Mouse (Mus musculus): ENCODE measurements around the gene Myof.

The Myof gene

GRCm38 (mm10) chr19:37934640-37935039, 108.7 kb downstream of the Myof start:
- DNase-seq = no peak

GRCm38 (mm10) chr19:37932198-37932597, 111.2 kb downstream of the Myof start:
- peak in 1 of 2 experiments; percentile 53 for DNase-seq

GRCm38 (mm10) chr19:37927911-37928310, 115.5 kb downstream of the Myof start:
- peak; percentile 28 to 51 for DNase-seq

GRCm38 (mm10) chr19:37925323-37925722, 118.1 kb downstream of the Myof start:
- no peak for DNase-seq

- DNase-seq = peak; percentile 82 to 93
These were observed 119.1 kb downstream of the Myof start for GRCm38 (mm10) chr19:37924266-37924665.

- DNase-seq = no peak
These were observed 122.3 kb downstream of the Myof start for GRCm38 (mm10) chr19:37921098-37921497.

GRCm38 (mm10) chr19:37918515-37918932, 124.9 kb downstream of the Myof start:
- peak; percentile 39 to 59 for DNase-seq

- no peak for DNase-seq
These were observed 129.1 kb downstream of the Myof start for GRCm38 (mm10) chr19:37914261-37914660.

GRCm38 (mm10) chr19:37912501-37912900, 130.9 kb downstream of the Myof start:
- DNase-seq = no peak

- DNase-seq = no peak
These were observed 133.5 kb downstream of the Myof start for GRCm38 (mm10) chr19:37909830-37910261.

- no peak for DNase-seq
These were observed 135.7 kb downstream of the Myof start for GRCm38 (mm10) chr19:37907451-37908320.

GRCm38 (mm10) chr19:37906916-37907315, 136.5 kb downstream of the Myof start:
- DNase-seq = no peak

- DNase-seq = no peak
These were observed 147.3 kb downstream of the Myof start for GRCm38 (mm10) chr19:37896081-37896480.

GRCm38 (mm10) chr19:37891006-37891405, 152.4 kb downstream of the Myof start:
- no peak for DNase-seq

GRCm38 (mm10) chr19:37886355-37887120, 156.8 kb downstream of the Myof start:
- DNase-seq = peak; percentile 45 to 53

- DNase-seq = no peak
These were observed 161.8 kb downstream of the Myof start for GRCm38 (mm10) chr19:37881431-37882081.

GRCm38 (mm10) chr19:37877511-37878167, 165.7 kb downstream of the Myof start:
- DNase-seq = peak; percentile 23 to 43

- DNase-seq = no peak
These were observed 166.7 kb downstream of the Myof start for GRCm38 (mm10) chr19:37876605-37877245.

- DNase-seq = no peak
These were observed 169.9 kb downstream of the Myof start for GRCm38 (mm10) chr19:37873499-37873898.

GRCm38 (mm10) chr19:37867592-37867991, 175.8 kb downstream of the Myof start:
- DNase-seq = no peak

- DNase-seq = no peak
These were observed 176.4 kb downstream of the Myof start for GRCm38 (mm10) chr19:37866994-37867393.

- DNase-seq = peak in 1 of 2 experiments; percentile 39
These were observed 182.2 kb downstream of the Myof start for GRCm38 (mm10) chr19:37861171-37861570.

Measured in kidney, adult 8-10 months (tissue).